Mouse (Mus musculus) limb, embryonic 14.5 days (tissue): ENCODE results near the gene Krtcap2. TPM values are rescaled to one million over a fixed set of nuclear protein-coding genes. Genes with fewer than 3 reads are reported as not detected.

Source experiments
- ATAC-seq: fragments of 200-750 bp; cut with Nextera tagmentation; 2 replicates; pipeline ENCODE4 v1.8.0; 2017; ENCODE audit warnings: low read depth, moderate number of reproducible peaks, moderate TSS enrichment; ENCODE audit not compliant: low FRiP score
- DNase-seq: peaks from one replicate; pipeline ENCODE4 v3.0.0-alpha.2; 2015; ENCODE audit warnings: low spot score
- H3K27ac ChIP-seq: fragments of 300-500 bp; sonication (generic); replicated peaks from 2 replicates; pipeline ENCODE4 v1.5.1; 2014; ENCODE audit warnings: low read depth, mild to moderate bottlenecking, low read length, moderate library complexity, mixed read lengths
- H3K27me3 ChIP-seq: fragments of 300-500 bp; sonication (generic); 2 replicates; pipeline ENCODE4 v1.6.1; 2014; ENCODE audit warnings: low read length, mixed read lengths; ENCODE audit not compliant: control insufficient read depth, insufficient read depth
- H3K36me3 ChIP-seq: fragments of 300-500 bp; sonication (generic); 2 replicates; pipeline ENCODE4 v1.6.1; 2014; ENCODE audit warnings: mild to moderate bottlenecking, low read length, moderate library complexity, mixed read lengths; ENCODE audit not compliant: control insufficient read depth, insufficient read depth
- H3K4me1 ChIP-seq: fragments of 300-500 bp; sonication (generic); 2 replicates; pipeline ENCODE4 v1.6.1; 2014; ENCODE audit warnings: antibody characterized with exemption, low read length, mixed read lengths; ENCODE audit not compliant: control insufficient read depth, insufficient read depth
- H3K4me2 ChIP-seq: fragments of 300-500 bp; sonication (generic); replicated peaks from 2 replicates; pipeline ENCODE4 v1.6.1; 2014; ENCODE audit warnings: low read depth, mild to moderate bottlenecking, low read length, moderate library complexity; ENCODE audit not compliant: severe bottlenecking
- H3K4me3 ChIP-seq: fragments of 300-500 bp; sonication (generic); replicated peaks from 2 replicates; pipeline ENCODE4 v1.5.1; 2014; ENCODE audit warnings: low read length
- H3K9ac ChIP-seq: fragments of 300-500 bp; sonication (generic); 2 replicates; pipeline ENCODE4 v1.6.1; 2014; ENCODE audit warnings: mild to moderate bottlenecking, low read depth, low read length, moderate library complexity; ENCODE audit not compliant: severe bottlenecking
- H3K9me3 ChIP-seq: fragments of 300-500 bp; sonication (generic); 2 replicates; pipeline ENCODE4 v1.6.1; 2016; ENCODE audit warnings: low read length; ENCODE audit not compliant: control insufficient read depth
- POLR2A ChIP-seq: fragments of 200-500 bp; IDR thresholded peaks from 2 replicates; pipeline ENCODE4 v1.8.0; 2012; ENCODE audit warnings: inconsistent platforms, mild to moderate bottlenecking, moderate library complexity, borderline replicate concordance; ENCODE audit not compliant: insufficient read depth, insufficient read length; ENCODE audit errors: extremely low read depth
- WGBS: fragments of 180-500 bp; shearing (Covaris S2); extraction: QIAGEN DNeasy Blood & Tissue Kit; methylation state at CpG from one replicate; pipeline ENCODE4 v1.1.7; 2014; 5-methylcytosine and 5-hydroxymethylcytosine counted together
- polyA plus RNA-seq, 2 experiments: library from polyadenylated mRNA; depleted of rRNA in 1 of 2; stranded (reverse) in 1 of 2; unstranded in 1 of 2; fragments of >200 nt; fragmentation: Nextera tagmentation in 1 of 2; extraction: Ambion mirVana in 1 of 2; gene quantifications; 2 replicates each; pipeline versions ENCODE4 v1.2.1 to v1.2.3; 2012 to 2014

The Krtcap2 gene
- polyA plus RNA-seq, 2 experiments = 121 to 353 TPM

DNA sequence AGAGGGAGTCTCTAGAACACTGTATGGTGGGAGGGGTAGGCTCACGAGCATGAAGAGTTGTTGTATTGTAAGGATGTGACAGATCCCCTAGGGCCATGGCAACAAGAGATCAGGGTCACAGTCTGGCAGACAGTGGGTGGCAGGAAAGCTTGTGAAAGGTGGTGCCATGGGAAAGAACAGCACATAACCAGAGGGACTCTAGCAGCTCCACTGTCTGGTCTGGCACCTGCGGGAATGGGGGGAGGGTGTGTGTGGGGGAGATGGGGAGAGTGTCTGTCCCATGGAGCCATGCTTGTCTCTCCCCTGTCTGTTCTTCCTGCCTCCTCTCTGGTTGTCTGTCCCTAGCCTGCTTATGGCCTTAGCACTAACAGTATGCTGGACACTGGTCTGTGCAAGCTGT is 39.8 kb downstream of the Krtcap2 start:
- WGBS = 45% methylated on average over 2 of the region's 2 CpGs
- Histone ChIP-seq H3K9ac (no peak overlapping the region), H3K4me1 (peaks cover 8% of the 10 kb centered on the region), H3K4me3 (no peak overlapping the region), H3K27me3 (no peaks in the 10 kb centered on the region), H3K36me3 (no peaks in the 10 kb centered on the region), H3K9me3 (no peaks in the 10 kb centered on the region), H3K27ac (no peak overlapping the region), H3K4me2 (no peak overlapping the region)
- no peak for TF ChIP-seq POLR2A
- no peak for ATAC-seq
- DNase-seq = no peak

DNA sequence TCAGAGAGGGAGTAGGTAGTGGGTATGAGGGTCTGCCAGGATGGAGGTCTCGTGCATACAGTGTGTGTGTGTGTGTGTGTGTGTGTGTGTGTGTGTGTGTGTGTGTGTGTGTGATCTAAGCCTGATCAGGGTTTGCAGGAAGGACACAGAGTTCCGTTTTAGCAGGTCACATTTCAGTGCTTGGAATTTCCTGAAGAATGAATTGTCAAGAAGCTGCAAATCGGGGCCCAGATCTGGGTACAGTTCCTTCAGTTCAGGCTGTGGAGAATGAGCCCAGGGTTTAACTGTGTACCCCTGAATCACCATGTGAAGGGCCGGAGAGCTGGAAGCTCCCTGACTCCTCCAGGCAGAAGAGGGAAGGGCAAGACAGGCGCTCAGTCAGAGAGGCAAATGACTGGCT is 41.5 kb downstream of the Krtcap2 start:
- H3K4me1 ChIP-seq = peaks cover 13% of the 10 kb centered on the region; the same call in 1 of the 2 replicates
- DNase-seq = no peak
- H3K36me3 ChIP-seq = no peaks in the 10 kb centered on the region
- H3K9me3 ChIP-seq = no peaks in the 10 kb centered on the region
- no peak overlapping the region for H3K4me2 ChIP-seq
- H3K27me3 ChIP-seq = no peaks in the 10 kb centered on the region
- 36% methylated on average over 5 of the region's 5 CpGs for WGBS
- no peak for TF ChIP-seq POLR2A
- ATAC-seq = no peak
- no peak overlapping the region for H3K4me3 ChIP-seq
- H3K27ac ChIP-seq = no peak overlapping the region
- no peak overlapping the region; the same call in 1 of the 2 replicates for H3K9ac ChIP-seq

DNA sequence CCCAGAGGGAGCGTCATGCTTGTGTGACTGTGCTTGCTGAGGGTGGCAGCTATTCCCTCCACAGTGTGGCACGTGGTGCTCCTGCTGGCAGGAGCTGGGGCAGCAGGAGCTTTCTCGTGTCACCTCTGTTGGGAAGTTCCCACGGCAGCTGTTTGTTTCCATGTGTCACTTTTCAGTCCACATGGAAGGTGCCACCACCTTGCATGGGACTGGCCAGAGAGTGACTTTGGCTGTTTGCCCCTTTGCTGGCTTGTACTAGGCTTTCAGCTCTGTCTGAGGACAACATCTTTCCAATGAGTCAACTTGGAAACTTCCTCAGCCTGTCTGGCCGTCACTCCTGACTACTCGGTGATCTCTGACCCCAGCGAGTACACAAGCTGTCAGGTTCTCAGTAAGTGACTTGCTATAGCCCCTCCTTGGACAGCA is 42.8 kb downstream of the Krtcap2 start:
- Histone ChIP-seq H3K27ac (no peak overlapping the region), H3K36me3 (no peaks in the 10 kb centered on the region), H3K9ac (no peak overlapping the region), H3K4me1 (peaks cover 13% of the 10 kb centered on the region; the same call in 1 of the 2 replicates), H3K4me3 (no peak overlapping the region), H3K9me3 (no peaks in the 10 kb centered on the region), H3K27me3 (no peaks in the 10 kb centered on the region), H3K4me2 (no peak overlapping the region)
- no peak for DNase-seq
- no peak for TF ChIP-seq POLR2A
- 44% methylated on average over 7 of the region's 7 CpGs for WGBS
- no peak for ATAC-seq

DNA sequence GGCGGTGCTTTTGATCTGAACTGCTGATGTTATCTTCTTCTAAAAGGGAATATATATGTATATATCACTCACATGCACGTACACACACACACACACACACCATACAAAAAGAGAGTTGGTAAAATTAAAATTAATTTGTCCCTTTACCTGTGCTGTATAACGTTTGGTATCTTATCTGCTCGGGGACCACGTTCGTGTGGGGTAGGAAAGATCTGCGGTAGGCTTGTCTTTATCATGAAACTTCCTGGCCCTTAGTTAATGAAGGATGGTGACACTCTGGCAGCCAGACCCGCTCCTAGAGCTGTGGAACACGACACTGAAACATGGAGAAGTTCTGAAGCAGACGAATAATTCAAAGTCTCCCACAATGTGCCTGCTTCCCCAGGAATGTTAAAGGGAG is 46.1 kb downstream of the Krtcap2 start:
- H3K27ac ChIP-seq = 0 out of 2 replicates have a peak overlapping the region, but pooled peaks have one; percentile 4

DNA sequence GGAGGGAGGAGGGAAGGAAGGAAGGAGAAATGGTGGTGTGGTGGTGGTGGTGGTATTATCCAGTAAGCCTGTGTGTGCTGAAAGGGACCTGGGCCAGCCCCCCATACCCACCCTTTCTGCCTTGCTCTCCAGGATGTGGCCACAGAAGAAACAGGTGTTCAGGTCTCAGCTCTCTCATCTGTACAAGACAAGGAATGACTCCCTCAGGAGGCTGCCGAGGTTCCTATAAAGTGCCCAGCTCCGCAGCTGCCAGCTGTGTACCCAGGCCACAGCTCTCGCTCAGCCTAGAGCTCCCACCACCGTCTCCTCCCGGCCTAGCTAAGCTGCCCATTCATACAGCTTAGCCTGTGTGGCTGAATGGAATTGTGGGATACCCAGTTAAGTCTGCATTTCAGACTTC is 46.5 kb downstream of the Krtcap2 start:
- no peak for TF ChIP-seq POLR2A
- Histone ChIP-seq H3K36me3 (no peaks in the 10 kb centered on the region), H3K9ac (no peak overlapping the region), H3K27ac (0 out of 2 replicates have a peak overlapping the region, but pooled peaks have one; percentile 4), H3K9me3 (no peaks in the 10 kb centered on the region), H3K4me3 (no peak overlapping the region), H3K27me3 (no peaks in the 10 kb centered on the region), H3K4me1 (peaks cover 13% of the 10 kb centered on the region; the same call in 1 of the 2 replicates), H3K4me2 (no peak overlapping the region)
- no peak for ATAC-seq
- no peak for DNase-seq
- WGBS = 30% methylated on average over 5 of the region's 5 CpGs

More for the DNA sequence above, 46.1 kb downstream of the Krtcap2 start:
- Histone ChIP-seq H3K9me3 (no peaks in the 10 kb centered on the region), H3K4me3 (no peak overlapping the region), H3K27me3 (no peaks in the 10 kb centered on the region), H3K4me2 (no peak overlapping the region), H3K36me3 (no peaks in the 10 kb centered on the region), H3K9ac (no peak overlapping the region), H3K4me1 (peaks cover 13% of the 10 kb centered on the region; the same call in 1 of the 2 replicates)
- TF ChIP-seq POLR2A = no peak
- 56% methylated on average over 10 of the region's 10 CpGs for WGBS
- no peak for DNase-seq
- ATAC-seq = no peak

DNA sequence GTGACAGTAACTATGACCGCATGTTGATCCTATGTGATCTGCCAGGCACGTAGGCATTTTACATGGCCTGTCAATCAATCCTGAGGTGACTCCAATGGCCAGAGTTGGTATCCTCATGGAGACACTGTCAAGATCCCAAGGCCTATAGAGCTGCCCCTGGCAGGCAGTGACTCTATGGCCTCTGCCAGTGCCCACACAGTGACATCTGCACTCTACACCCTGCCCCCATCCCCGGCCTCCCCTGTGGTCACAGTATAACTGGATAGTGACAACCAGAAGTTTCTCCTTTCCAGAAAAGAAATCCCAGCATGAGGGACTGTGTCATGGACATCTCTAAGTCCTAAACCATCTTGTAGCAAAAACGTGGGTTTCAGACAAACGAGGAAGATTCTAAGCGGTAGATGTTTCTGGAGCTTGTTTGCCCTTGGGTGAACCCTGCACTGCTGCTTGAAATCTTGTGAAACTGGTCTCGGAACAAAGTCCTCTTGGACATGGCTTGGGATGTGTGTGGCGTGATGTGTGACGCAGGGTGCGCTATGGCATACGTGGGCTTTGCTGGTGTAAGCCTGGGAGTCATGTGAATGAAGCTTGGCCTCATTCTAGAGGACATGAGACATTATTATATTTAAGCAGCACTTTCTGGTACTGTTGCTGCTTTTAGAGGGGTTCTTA is 47.6 kb downstream of the Krtcap2 start:
- Histone ChIP-seq H3K9me3 (no peaks in the 10 kb centered on the region), H3K4me2 (no peak overlapping the region), H3K27me3 (no peaks in the 10 kb centered on the region), H3K9ac (no peak overlapping the region), H3K36me3 (no peaks in the 10 kb centered on the region), H3K4me3 (no peak overlapping the region), H3K4me1 (peaks cover 13% of the 10 kb centered on the region; the same call in 1 of the 2 replicates), H3K27ac (no peak overlapping the region)
- TF ChIP-seq POLR2A = no peak
- no peak for ATAC-seq
- 85% methylated on average over 11 of the region's 11 CpGs for WGBS
- DNase-seq = no peak
